Mouse (Mus musculus): ENCODE measurements around the gene Cacng8. TPM values are rescaled to one million over a fixed set of nuclear protein-coding genes. Genes with fewer than 3 reads are reported as not detected.

Cacng8 gene
- total and polyA plus RNA-seq, 2 experiments, result not detected

DNA sequence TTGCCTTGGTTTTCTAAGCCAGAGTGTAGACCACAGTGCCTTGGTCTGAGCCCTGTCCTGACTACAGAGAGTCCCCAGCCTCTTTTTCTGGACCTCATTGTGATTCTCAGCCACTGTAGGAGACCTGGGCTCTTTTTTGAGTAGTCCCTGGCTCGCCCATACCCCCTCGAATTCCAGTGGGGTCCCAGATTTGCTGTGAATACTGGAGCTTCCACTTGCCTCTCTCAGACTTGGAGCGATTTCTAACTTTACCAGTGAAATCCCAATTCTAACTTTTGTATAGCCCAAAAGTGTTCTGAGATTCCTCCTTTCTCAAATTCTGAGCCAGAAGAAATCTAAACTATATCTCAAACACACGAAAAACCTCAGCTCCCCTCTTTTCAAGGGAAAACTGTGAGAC is 33.4 kb downstream of the Cacng8 start, which contains the start of gene Cacng6:
TSS of gene Cacng6 (plus strand) at position 301 of the 400 bp plus-strand sequence.
- Histone ChIP-seq H3K27me3 (ENCODE audit: control insufficient read depth, insufficient read depth, low read length) (peaks cover 9% of the 10 kb centered on the region; the same call in 1 of the 2 replicates), H3K4me1 (ENCODE audit: control insufficient read depth, insufficient read depth, low read length) (no peaks in the 10 kb centered on the region; the same call in 1 of the 2 replicates)
- WGBS, result 48% methylated on average over 4 of the region's 4 CpGs

GRCm38 (mm10) chr7:3425141-3425540 is 34.7 kb downstream of the Cacng8 start:
- TF ChIP-seq POLR2A (IDR thresholded peaks at IDR 0.05; ENCODE audit: extremely low read depth, insufficient read depth, low read length) (no peak), CTCF (IDR thresholded peaks at IDR 0.05; ENCODE audit: low read depth, low read length) (no peak)
- WGBS, result 87% methylated on average over 5 of the region's 5 CpGs
- peaks cover 9% of the 10 kb centered on the region; the same call in 1 of the 2 replicates for H3K27me3 ChIP-seq (ENCODE audit: control insufficient read depth, insufficient read depth, low read length)

More for the DNA sequence above, 33.4 kb downstream of the Cacng8 start, which contains the start of gene Cacng6:
- no peak within 1 kb of the TSS for H3K27ac ChIP-seq (replicated peaks; ENCODE audit: insufficient read depth, low read depth, low read length)
- TF ChIP-seq POLR2A (IDR thresholded peaks at IDR 0.05; ENCODE audit: extremely low read depth, insufficient read depth, low read length) (no peak), CTCF (IDR thresholded peaks at IDR 0.05; ENCODE audit: low read depth, low read length) (no peak)
- H3K36me3 ChIP-seq (ENCODE audit: control insufficient read depth, insufficient read depth, low read length), result no peaks in the 10 kb centered on the region
- DNase-seq (ENCODE audit: extremely low read depth, low read depth, low spot score), result no peak
- no peak within 1 kb of the TSS for H3K9ac ChIP-seq (ENCODE audit: low read depth, low read length)
- H3K4me3 ChIP-seq (ENCODE audit: insufficient read depth, low read depth, low read length), result no peak within 1 kb of the TSS
- no peaks in the 10 kb centered on the region for H3K79me2 ChIP-seq (ENCODE audit: control insufficient read depth, insufficient read depth, low read length)

GRCm38 (mm10) chr7:3430161-3430560 is 39.7 kb downstream of the Cacng8 start:
- no peaks in the 10 kb centered on the region for H3K79me2 ChIP-seq (ENCODE audit: control insufficient read depth, insufficient read depth, low read length)
- TF ChIP-seq POLR2A (IDR thresholded peaks at IDR 0.05; ENCODE audit: extremely low read depth, insufficient read depth, low read length), result no peak
- no peak overlapping the region for H3K9ac ChIP-seq (ENCODE audit: low read depth, low read length)
- DNase-seq (ENCODE audit: extremely low read depth, low read depth, low spot score), result no peak
- H3K27ac ChIP-seq (replicated peaks; ENCODE audit: insufficient read depth, low read depth, low read length), result no peak overlapping the region
- WGBS, result 66% methylated on average over 6 of the region's 6 CpGs
- no peak overlapping the region for H3K4me3 ChIP-seq (ENCODE audit: insufficient read depth, low read depth, low read length)
- H3K36me3 ChIP-seq (ENCODE audit: control insufficient read depth, insufficient read depth, low read length), result no peaks in the 10 kb centered on the region
- no peaks in the 10 kb centered on the region; the same call in 1 of the 2 replicates for H3K27me3 ChIP-seq (ENCODE audit: control insufficient read depth, insufficient read depth, low read length)
- H3K4me1 ChIP-seq (ENCODE audit: control insufficient read depth, insufficient read depth, low read length), result no peaks in the 10 kb centered on the region

More at GRCm38 (mm10) chr7:3425141-3425540, 34.7 kb downstream of the Cacng8 start:
- no peaks in the 10 kb centered on the region; the same call in 1 of the 2 replicates for H3K4me1 ChIP-seq (ENCODE audit: control insufficient read depth, insufficient read depth, low read length)
- H3K4me3 ChIP-seq (ENCODE audit: insufficient read depth, low read depth, low read length), result no peak overlapping the region
- no peak overlapping the region for H3K9ac ChIP-seq (ENCODE audit: low read depth, low read length)
- no peak overlapping the region for H3K27ac ChIP-seq (replicated peaks; ENCODE audit: insufficient read depth, low read depth, low read length)
- DNase-seq (ENCODE audit: extremely low read depth, low read depth, low spot score), result no peak
- H3K36me3 ChIP-seq (ENCODE audit: control insufficient read depth, insufficient read depth, low read length), result no peaks in the 10 kb centered on the region
- no peaks in the 10 kb centered on the region for H3K79me2 ChIP-seq (ENCODE audit: control insufficient read depth, insufficient read depth, low read length)

- Histone ChIP-seq H3K27ac (replicated peaks; ENCODE audit: insufficient read depth, low read depth, low read length) (no peak overlapping the region), H3K36me3 (ENCODE audit: control insufficient read depth, insufficient read depth, low read length) (no peaks in the 10 kb centered on the region)
- WGBS, result 75% methylated on average over 1 of the region's 1 CpGs
Observed at GRCm38 (mm10) chr7:3432066-3432465, 41.6 kb downstream of the Cacng8 start.

DNA sequence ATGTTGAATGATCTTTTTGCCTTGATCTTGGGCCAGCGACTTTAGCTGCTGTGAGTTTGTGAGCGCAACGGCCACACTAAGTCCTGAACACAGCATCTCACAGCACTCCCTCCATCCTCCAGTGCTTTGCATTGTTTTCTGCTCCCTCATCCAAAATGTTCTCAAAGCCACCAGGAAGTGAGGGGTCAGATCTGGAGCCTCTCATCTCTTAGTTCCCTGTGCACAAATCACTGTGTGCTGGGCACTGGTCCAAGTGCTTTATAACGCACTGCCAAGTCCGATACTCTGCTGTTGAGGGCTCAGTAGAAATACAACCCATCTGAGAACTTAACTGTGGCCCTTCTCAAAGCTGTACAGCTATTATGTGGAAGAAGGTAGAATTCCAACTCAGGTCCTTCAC is 47.5 kb downstream of the Cacng8 start:
- no peak for TF ChIP-seq CTCF (IDR thresholded peaks at IDR 0.05; ENCODE audit: low read depth, low read length)
- H3K4me1 ChIP-seq (ENCODE audit: control insufficient read depth, insufficient read depth, low read length), result no peaks in the 10 kb centered on the region
- H3K4me3 ChIP-seq (ENCODE audit: insufficient read depth, low read depth, low read length), result no peak overlapping the region
- DNase-seq (ENCODE audit: extremely low read depth, low read depth, low spot score), result no peak
- H3K9ac ChIP-seq (ENCODE audit: low read depth, low read length), result no peak overlapping the region
- no peaks in the 10 kb centered on the region for H3K79me2 ChIP-seq (ENCODE audit: control insufficient read depth, insufficient read depth, low read length)
- no peaks in the 10 kb centered on the region for H3K27me3 ChIP-seq (ENCODE audit: control insufficient read depth, insufficient read depth, low read length)
- H3K36me3 ChIP-seq (ENCODE audit: control insufficient read depth, insufficient read depth, low read length), result no peaks in the 10 kb centered on the region
- 41% methylated on average over 5 of the region's 5 CpGs for WGBS
- H3K27ac ChIP-seq (replicated peaks; ENCODE audit: insufficient read depth, low read depth, low read length), result no peak overlapping the region

More at GRCm38 (mm10) chr7:3432066-3432465, 41.6 kb downstream of the Cacng8 start:
- DNase-seq (ENCODE audit: extremely low read depth, low read depth, low spot score), result no peak
- no peaks in the 10 kb centered on the region for H3K79me2 ChIP-seq (ENCODE audit: control insufficient read depth, insufficient read depth, low read length)
- no peaks in the 10 kb centered on the region for H3K4me1 ChIP-seq (ENCODE audit: control insufficient read depth, insufficient read depth, low read length)
- TF ChIP-seq CTCF (IDR thresholded peaks at IDR 0.05; ENCODE audit: low read depth, low read length) (no peak), POLR2A (IDR thresholded peaks at IDR 0.05; ENCODE audit: extremely low read depth, insufficient read depth, low read length) (no peak)
- H3K4me3 ChIP-seq (ENCODE audit: insufficient read depth, low read depth, low read length), result no peak overlapping the region
- H3K9ac ChIP-seq (ENCODE audit: low read depth, low read length), result no peak overlapping the region
- H3K27me3 ChIP-seq (ENCODE audit: control insufficient read depth, insufficient read depth, low read length), result no peaks in the 10 kb centered on the region; the same call in 1 of the 2 replicates

GRCm38 (mm10) chr7:3439984-3440383 is 49.5 kb downstream of the Cacng8 start:
- Histone ChIP-seq H3K4me1 (ENCODE audit: control insufficient read depth, insufficient read depth, low read length) (no peaks in the 10 kb centered on the region), H3K4me3 (ENCODE audit: insufficient read depth, low read depth, low read length) (no peak overlapping the region), H3K27me3 (ENCODE audit: control insufficient read depth, insufficient read depth, low read length) (no peaks in the 10 kb centered on the region), H3K79me2 (ENCODE audit: control insufficient read depth, insufficient read depth, low read length) (no peaks in the 10 kb centered on the region), H3K9ac (ENCODE audit: low read depth, low read length) (no peak overlapping the region), H3K27ac (replicated peaks; ENCODE audit: insufficient read depth, low read depth, low read length) (no peak overlapping the region), H3K36me3 (ENCODE audit: control insufficient read depth, insufficient read depth, low read length) (no peaks in the 10 kb centered on the region)
- WGBS, result 81% methylated on average over 11 of the region's 11 CpGs
- no peak for DNase-seq (ENCODE audit: extremely low read depth, low read depth, low spot score)
- TF ChIP-seq CTCF (IDR thresholded peaks at IDR 0.05; ENCODE audit: low read depth, low read length) (no peak), POLR2A (IDR thresholded peaks at IDR 0.05; ENCODE audit: extremely low read depth, insufficient read depth, low read length) (no peak)

Measured in liver, adult 2 months (tissue).